Mouse (Mus musculus): ENCODE data around the gene Zc3h12a. TPM values are rescaled to one million over a fixed set of nuclear protein-coding genes. Genes with fewer than 3 reads are reported as not detected.

Gene Zc3h12a
- polyA plus RNA-seq, 1 experiment from 2014 or later, result 0.09 TPM

DNA sequence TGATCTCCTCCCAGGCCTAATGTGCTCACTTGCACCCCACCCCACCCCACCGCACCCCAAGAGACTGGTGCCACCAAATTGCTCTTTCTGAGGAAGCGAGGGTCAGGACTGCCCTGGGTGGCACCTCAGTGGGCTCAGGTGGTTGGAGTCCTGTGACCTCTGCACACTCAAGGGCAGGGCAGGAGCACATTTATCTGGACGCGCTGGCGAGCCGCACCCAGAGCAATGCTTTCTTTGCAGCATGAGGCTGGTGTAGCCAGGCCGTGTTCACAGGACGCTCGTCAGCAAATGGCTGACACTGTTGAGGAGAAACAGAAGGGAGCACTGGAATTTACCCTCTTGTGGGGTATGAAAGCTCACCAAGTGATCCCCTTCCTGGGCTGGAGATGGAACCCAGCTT is 22.3 kb downstream of the Zc3h12a start:
- Histone ChIP-seq H3K9me3 (ENCODE audit: control insufficient read depth, low read length) (no peaks in the 10 kb centered on the region), H3K27me3 (ENCODE audit: control insufficient read depth, insufficient read depth, low read length) (no peaks in the 10 kb centered on the region), H3K4me3 (replicated peaks; ENCODE audit: low read length) (no peak overlapping the region), H3K4me1 (replicated peaks; ENCODE audit: control insufficient read depth, insufficient read depth, low read length) (no peaks in the 10 kb centered on the region), H3K9ac (no peak overlapping the region), H3K36me3 (replicated peaks; ENCODE audit: control insufficient read depth, insufficient read depth) (peaks cover 72% of the 10 kb centered on the region), H3K4me2 (replicated peaks) (no peak overlapping the region), H3K27ac (no peak overlapping the region)
- WGBS, result 94% methylated on average over 9 of the region's 9 CpGs
- ATAC-seq (ENCODE audit: low FRiP score) (no peak), DNase-seq (ENCODE audit: low spot score) (no peak)

DNA sequence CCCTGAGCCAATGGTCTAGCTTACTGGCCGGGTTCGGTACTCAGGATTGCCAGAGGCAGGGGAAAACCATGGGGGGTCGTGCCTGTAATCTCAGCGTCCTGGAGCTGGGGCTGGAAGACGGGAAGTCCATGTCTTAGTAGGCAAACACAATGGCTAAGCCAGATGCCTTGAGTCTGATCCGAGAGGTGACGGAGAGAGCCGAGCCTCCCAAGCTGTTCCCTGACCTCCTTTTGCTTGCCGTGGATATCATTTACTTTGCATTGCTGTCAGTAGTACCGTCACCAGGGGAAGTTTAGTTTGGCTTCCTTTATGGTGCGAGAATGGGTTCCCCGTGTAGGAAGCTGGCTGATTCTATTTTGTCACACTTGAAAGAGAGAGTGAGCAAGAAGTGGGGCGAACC is 26.3 kb downstream of the Zc3h12a start:
- DNase-seq (ENCODE audit: low spot score) (no peak), ATAC-seq (ENCODE audit: low FRiP score) (no peak)
- Histone ChIP-seq H3K27ac (no peak overlapping the region), H3K4me2 (replicated peaks) (no peak overlapping the region), H3K27me3 (ENCODE audit: control insufficient read depth, insufficient read depth, low read length) (no peaks in the 10 kb centered on the region), H3K36me3 (replicated peaks; ENCODE audit: control insufficient read depth, insufficient read depth) (peaks cover 42% of the 10 kb centered on the region), H3K9me3 (ENCODE audit: control insufficient read depth, low read length) (no peaks in the 10 kb centered on the region), H3K9ac (no peak overlapping the region), H3K4me3 (replicated peaks; ENCODE audit: low read length) (no peak overlapping the region), H3K4me1 (replicated peaks; ENCODE audit: control insufficient read depth, insufficient read depth, low read length) (no peaks in the 10 kb centered on the region; the same call in 1 of the 2 replicates)
- WGBS, result 77% methylated on average over 13 of the region's 13 CpGs

DNA sequence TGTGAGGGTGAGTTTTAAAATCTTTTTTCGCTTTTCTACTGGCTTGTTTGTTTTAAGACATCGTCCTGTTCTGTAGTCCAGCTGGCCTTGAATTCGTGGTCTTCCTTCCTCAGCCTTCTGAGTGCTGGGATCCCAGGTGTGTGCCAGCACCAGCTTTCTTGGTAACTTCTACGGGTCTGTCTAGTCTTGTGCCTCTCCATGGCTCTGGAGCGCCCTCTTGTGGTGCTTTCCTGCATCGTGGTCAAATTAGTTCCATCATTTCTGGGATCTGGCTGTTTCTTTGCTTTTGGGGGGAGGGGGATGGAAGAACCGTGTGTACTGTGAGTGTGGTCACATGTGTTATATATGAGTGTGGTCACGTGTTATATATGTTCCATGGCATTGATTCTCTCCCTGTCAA is 28.2 kb downstream of the Zc3h12a start:
- Histone ChIP-seq H3K4me1 (replicated peaks; ENCODE audit: control insufficient read depth, insufficient read depth, low read length) (no peaks in the 10 kb centered on the region; the same call in 1 of the 2 replicates), H3K36me3 (replicated peaks; ENCODE audit: control insufficient read depth, insufficient read depth) (peaks cover 30% of the 10 kb centered on the region)
- ATAC-seq (ENCODE audit: low FRiP score), result peak; percentile 37; the same call in 1 of the 2 replicates

DNA sequence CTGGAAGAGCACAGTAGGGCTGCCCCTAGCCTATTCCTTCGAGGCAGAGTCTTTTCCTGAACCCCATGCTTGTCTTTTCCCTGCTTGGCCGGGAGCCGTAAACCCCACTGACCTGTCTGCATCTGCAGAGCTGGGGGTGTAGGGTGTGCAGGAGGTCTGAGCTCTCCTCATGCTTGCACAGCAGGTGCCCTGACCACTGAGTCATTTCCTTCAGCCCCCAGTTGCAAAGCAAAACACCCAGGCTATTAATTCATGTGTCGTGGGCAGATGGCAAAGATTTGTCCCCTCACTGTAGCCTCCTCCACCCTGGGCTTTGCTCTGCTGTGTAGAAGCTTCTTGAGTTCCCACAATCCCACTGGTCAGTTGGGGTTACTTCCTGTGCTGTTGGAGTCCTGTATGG is 30.2 kb downstream of the Zc3h12a start:
- ATAC-seq (ENCODE audit: low FRiP score) (no peak), DNase-seq (ENCODE audit: low spot score) (no peak)
- Histone ChIP-seq H3K4me3 (replicated peaks; ENCODE audit: low read length) (no peak overlapping the region), H3K9me3 (ENCODE audit: control insufficient read depth, low read length) (no peaks in the 10 kb centered on the region), H3K27me3 (ENCODE audit: control insufficient read depth, insufficient read depth, low read length) (no peaks in the 10 kb centered on the region), H3K27ac (no peak overlapping the region), H3K4me2 (replicated peaks) (no peak overlapping the region), H3K4me1 (replicated peaks; ENCODE audit: control insufficient read depth, insufficient read depth, low read length) (no peaks in the 10 kb centered on the region; the same call in 1 of the 2 replicates), H3K9ac (no peak overlapping the region), H3K36me3 (replicated peaks; ENCODE audit: control insufficient read depth, insufficient read depth) (peaks cover 27% of the 10 kb centered on the region)
- 86% methylated on average over 4 of the region's 4 CpGs for WGBS

More for the DNA sequence above, 28.2 kb downstream of the Zc3h12a start:
- H3K27ac ChIP-seq, result no peak overlapping the region
- no peak overlapping the region for H3K4me2 ChIP-seq (replicated peaks)
- WGBS, result 12% methylated on average over 8 of the region's 8 CpGs
- no peak overlapping the region for H3K9ac ChIP-seq
- H3K9me3 ChIP-seq (ENCODE audit: control insufficient read depth, low read length), result no peaks in the 10 kb centered on the region
- H3K27me3 ChIP-seq (ENCODE audit: control insufficient read depth, insufficient read depth, low read length), result no peaks in the 10 kb centered on the region
- H3K4me3 ChIP-seq (replicated peaks; ENCODE audit: low read length), result no peak overlapping the region
- peak; percentile 88 for DNase-seq (ENCODE audit: low spot score)

DNA sequence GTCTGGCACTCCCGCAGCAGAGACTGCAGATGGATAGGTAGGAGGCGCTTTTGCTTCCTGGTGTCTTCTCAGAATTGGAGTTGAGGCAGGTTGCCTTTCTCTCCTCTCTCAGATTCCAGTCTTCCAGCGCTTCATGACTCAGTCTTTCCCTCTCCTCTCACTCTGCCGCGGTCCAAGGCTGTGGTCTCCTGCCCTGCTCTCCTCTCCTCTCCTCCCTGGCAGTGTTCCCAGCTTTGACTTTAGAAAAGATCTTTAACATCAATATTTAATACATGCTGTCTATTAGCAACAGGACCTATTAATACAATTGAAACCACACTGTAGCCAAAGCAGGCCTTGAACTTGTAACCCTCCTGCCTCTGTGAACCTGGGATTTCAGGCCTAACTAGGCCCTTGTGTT is 31.6 kb downstream of the Zc3h12a start:
- Histone ChIP-seq H3K27me3 (ENCODE audit: control insufficient read depth, insufficient read depth, low read length) (no peaks in the 10 kb centered on the region), H3K27ac (no peak overlapping the region), H3K4me1 (replicated peaks; ENCODE audit: control insufficient read depth, insufficient read depth, low read length) (no peaks in the 10 kb centered on the region; the same call in 1 of the 2 replicates), H3K4me3 (replicated peaks; ENCODE audit: low read length) (no peak overlapping the region), H3K9me3 (ENCODE audit: control insufficient read depth, low read length) (no peaks in the 10 kb centered on the region), H3K4me2 (replicated peaks) (no peak overlapping the region), H3K36me3 (replicated peaks; ENCODE audit: control insufficient read depth, insufficient read depth) (peaks cover 36% of the 10 kb centered on the region), H3K9ac (no peak overlapping the region)
- WGBS, result 97% methylated on average over 5 of the region's 5 CpGs
- ATAC-seq (ENCODE audit: low FRiP score) (no peak), DNase-seq (ENCODE audit: low spot score) (no peak)

GRCm38 (mm10) chr4:125093031-125093430 is 34.6 kb downstream of the Zc3h12a start:
- H3K27me3 ChIP-seq (ENCODE audit: control insufficient read depth, insufficient read depth, low read length), result no peaks in the 10 kb centered on the region
- H3K9ac ChIP-seq, result no peak overlapping the region
- H3K4me1 ChIP-seq (replicated peaks; ENCODE audit: control insufficient read depth, insufficient read depth, low read length), result no peaks in the 10 kb centered on the region
- no peak for DNase-seq (ENCODE audit: low spot score)
- no peaks in the 10 kb centered on the region for H3K9me3 ChIP-seq (ENCODE audit: control insufficient read depth, low read length)
- H3K27ac ChIP-seq, result no peak overlapping the region
- H3K36me3 ChIP-seq (replicated peaks; ENCODE audit: control insufficient read depth, insufficient read depth), result peaks cover 66% of the 10 kb centered on the region
- no peak overlapping the region for H3K4me3 ChIP-seq (replicated peaks; ENCODE audit: low read length)
- WGBS, result 92% methylated on average over 5 of the region's 5 CpGs
- H3K4me2 ChIP-seq (replicated peaks), result no peak overlapping the region
- ATAC-seq (ENCODE audit: low FRiP score), result no peak

GRCm38 (mm10) chr4:125085346-125085841 is 42.2 kb downstream of the Zc3h12a start:
- Histone ChIP-seq H3K27ac (peak overlapping the region; percentile 99), H3K9me3 (ENCODE audit: control insufficient read depth, low read length) (no peaks in the 10 kb centered on the region), H3K9ac (peak overlapping the region; percentile 89), H3K4me2 (replicated peaks) (peak overlapping the region; percentile 81), H3K36me3 (replicated peaks; ENCODE audit: control insufficient read depth, insufficient read depth) (peaks cover 39% of the 10 kb centered on the region), H3K27me3 (ENCODE audit: control insufficient read depth, insufficient read depth, low read length) (no peaks in the 10 kb centered on the region), H3K4me1 (replicated peaks; ENCODE audit: control insufficient read depth, insufficient read depth, low read length) (peaks cover 10% of the 10 kb centered on the region), H3K4me3 (replicated peaks; ENCODE audit: low read length) (peak overlapping the region; percentile 83)
- WGBS, result 1% methylated on average over 42 of the region's 45 CpGs
- DNase-seq (ENCODE audit: low spot score), result peak; percentile 72
- ATAC-seq (ENCODE audit: low FRiP score), result peak; percentile 92

- Histone ChIP-seq H3K27me3 (ENCODE audit: control insufficient read depth, insufficient read depth, low read length) (no peaks in the 10 kb centered on the region), H3K4me1 (replicated peaks; ENCODE audit: control insufficient read depth, insufficient read depth, low read length) (peaks cover 10% of the 10 kb centered on the region), H3K36me3 (replicated peaks; ENCODE audit: control insufficient read depth, insufficient read depth) (peaks cover 32% of the 10 kb centered on the region), H3K4me3 (replicated peaks; ENCODE audit: low read length) (peak within 1 kb of the TSS; percentile 83), H3K9me3 (ENCODE audit: control insufficient read depth, low read length) (no peaks in the 10 kb centered on the region), H3K4me2 (replicated peaks) (peak within 1 kb of the TSS; percentile 81), H3K27ac (peak within 1 kb of the TSS; percentile 99), H3K9ac (peak within 1 kb of the TSS; percentile 89)
- DNase-seq (ENCODE audit: low spot score) (peak; percentile 94), ATAC-seq (ENCODE audit: low FRiP score) (peak; percentile 92)
- WGBS, result 1% methylated on average over 56 of the region's 63 CpGs
Measured at GRCm38 (mm10) chr4:125084403-125085345, 43.0 kb downstream of the Zc3h12a start, which contains the start of gene Meaf6. Gene Meaf6 (plus strand): TSS chr4:125085134.

DNA sequence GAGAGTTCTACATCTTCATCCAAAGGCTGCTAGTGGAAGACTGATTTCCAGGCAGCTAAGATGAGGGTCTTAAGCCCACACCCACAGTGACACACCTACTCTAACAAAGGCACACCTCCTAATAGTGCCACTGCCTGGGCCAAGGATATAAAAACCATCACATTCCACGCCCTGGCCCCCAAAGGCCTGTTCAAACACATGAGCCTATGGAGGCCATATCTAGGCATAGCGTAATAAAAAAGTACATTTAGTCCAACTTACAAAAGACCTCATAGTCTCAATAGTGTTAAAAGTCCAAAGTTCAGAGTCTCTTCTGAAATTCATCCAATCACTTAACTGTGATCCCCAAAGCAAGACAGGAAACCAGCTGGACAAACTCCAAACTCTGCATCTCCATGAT is 48.9 kb downstream of the Zc3h12a start:
- Histone ChIP-seq H3K4me3 (replicated peaks; ENCODE audit: low read length) (no peak overlapping the region), H3K27me3 (ENCODE audit: control insufficient read depth, insufficient read depth, low read length) (no peaks in the 10 kb centered on the region), H3K9me3 (ENCODE audit: control insufficient read depth, low read length) (no peaks in the 10 kb centered on the region), H3K36me3 (replicated peaks; ENCODE audit: control insufficient read depth, insufficient read depth) (peaks cover 34% of the 10 kb centered on the region), H3K4me1 (replicated peaks; ENCODE audit: control insufficient read depth, insufficient read depth, low read length) (no peaks in the 10 kb centered on the region), H3K27ac (no peak overlapping the region), H3K4me2 (replicated peaks) (no peak overlapping the region), H3K9ac (no peak overlapping the region)
- ATAC-seq (ENCODE audit: low FRiP score) (no peak), DNase-seq (ENCODE audit: low spot score) (no peak)
- WGBS, result 95% methylated on average over 2 of the region's 2 CpGs
